Mouse (Mus musculus) thymus, postnatal 25 days (tissue): ENCODE data around the gene Slc7a5.

Experiments
- DNase-seq: peaks from one replicate; pipeline ENCODE4 v3.0.0; 2022

The Slc7a5 gene

DNA sequence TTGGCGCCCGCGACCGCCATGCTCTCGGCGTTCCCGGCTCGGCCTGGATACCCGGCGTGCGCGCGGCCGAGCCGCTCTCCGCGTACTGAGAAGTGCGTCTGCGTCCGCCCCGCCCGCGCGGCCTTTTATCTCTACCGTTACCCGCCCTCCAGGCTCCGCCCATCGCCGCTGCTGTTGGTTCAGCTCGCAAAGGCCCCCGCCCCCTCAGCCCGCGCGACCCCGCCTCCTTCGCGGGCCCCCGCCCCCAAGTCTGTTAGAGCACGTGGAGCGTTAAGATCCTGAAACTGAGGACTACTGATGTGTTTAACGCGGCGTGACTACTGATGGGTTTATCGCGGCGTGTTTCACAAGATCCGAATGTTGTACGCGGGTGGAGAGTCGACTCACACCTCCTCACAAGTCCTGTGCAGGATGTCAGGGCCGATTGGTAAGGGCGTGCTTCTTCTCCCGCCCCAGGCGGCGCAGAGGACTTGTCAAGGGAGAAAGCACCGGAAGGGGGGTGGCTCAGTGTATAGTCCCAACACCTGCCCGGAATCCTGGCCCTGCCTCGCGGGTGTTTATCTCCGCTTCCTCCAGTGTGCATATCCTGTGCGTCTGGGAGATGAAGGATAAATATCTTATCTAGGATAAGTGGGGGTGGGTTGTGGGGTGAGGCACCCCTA, at the start of gene Slc7a5:
Slc7a5 (minus strand) TSS at position 108 of the 662 bp plus-strand sequence.
- peak; percentile 98 for DNase-seq

DNA sequence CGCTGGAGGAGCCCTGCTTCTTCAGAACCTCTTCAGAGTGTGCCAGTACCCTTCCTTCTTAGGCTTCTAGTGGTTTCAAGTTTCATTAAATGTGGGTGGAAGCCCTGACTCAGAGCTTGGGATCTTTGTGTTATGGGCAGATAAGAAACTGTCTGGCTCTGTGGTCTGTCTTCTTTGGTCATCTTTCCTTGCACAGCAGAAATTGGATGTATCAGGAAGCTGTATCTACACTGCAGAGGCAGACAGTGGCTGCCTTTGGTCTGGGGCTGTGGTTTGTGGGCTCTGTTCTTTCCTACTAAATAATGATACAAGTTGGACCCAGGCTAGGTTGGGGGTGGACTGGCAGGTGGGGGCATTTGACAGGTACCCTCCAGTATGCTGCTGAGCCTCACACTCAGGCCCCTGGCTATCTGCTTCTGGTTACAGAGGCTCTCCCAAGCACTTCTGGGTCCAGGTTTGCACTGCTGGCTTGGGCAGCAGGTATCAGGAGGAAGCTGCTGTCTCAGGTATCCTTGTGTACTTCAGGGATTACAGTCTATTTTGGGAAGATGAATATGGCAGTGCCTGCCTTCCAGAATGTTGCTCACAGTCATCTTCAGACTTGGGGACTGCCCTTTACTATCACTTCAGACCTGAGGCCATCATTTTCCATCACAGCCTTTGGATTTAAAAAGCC, 48.5 kb upstream of the Slc7a5 start:
- no peak for DNase-seq

DNA sequence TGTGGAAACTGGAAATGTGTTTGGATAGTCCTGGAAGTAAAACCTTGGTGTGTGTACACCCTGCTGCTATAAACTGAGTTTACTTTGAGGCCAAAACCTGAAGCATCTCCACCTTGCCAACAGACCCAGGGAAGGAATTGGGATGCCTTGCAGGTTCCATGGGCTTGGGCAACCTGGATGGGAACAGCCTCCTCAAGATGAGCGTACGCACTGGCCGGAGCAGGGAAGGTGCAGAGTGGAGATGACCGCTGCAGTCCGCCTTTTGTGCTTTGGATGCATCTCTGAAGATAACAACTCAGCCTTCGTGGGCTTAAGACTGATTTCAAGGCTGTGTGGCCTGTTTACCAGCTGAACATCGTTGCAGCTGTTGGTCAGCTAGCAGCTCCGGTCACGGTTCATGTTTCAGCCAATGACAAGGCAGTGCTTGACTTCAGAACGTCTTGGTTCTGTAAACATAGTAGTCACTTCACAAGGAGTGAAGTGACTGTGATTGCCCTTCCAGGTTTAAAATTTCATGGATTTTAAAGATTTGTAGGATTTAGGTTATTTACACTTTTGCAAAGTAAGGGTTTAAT, 47.6 kb upstream of the Slc7a5 start:
- no peak for DNase-seq

DNA sequence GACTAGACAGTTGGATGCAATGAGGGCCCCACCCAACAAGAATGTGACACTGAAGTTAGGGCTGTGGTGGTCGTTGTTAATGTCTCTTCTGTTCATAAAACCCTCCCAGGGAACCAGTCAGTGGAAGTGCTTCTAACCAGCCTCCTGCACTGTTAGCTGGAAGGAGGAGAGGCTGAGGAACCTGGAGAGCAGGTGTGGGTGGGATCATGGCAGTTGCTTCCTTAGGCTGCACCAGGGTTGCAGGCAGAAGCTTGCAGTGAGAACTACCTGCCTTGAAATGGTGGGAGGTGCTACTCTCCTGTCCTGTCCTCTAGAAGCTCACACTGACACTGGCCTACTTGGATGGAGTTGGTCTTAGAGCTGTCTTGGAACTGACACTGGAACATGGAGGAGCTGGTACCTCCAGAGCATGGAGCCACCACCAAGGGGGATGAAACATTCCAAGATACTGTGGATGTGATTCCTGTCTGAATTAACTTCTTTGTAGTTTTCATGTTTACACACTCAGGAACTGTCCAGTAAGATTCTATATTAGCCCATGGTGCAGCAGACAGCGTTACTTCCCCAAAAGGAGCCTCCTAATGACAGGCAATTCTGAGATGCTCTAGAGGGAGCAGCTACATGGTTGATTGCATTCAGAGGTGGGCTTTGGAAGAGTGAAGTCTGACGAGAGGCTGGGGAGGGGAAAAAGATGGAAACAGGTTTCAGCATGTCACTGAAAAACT, 46.5 kb upstream of the Slc7a5 start:
- no peak for DNase-seq

DNA sequence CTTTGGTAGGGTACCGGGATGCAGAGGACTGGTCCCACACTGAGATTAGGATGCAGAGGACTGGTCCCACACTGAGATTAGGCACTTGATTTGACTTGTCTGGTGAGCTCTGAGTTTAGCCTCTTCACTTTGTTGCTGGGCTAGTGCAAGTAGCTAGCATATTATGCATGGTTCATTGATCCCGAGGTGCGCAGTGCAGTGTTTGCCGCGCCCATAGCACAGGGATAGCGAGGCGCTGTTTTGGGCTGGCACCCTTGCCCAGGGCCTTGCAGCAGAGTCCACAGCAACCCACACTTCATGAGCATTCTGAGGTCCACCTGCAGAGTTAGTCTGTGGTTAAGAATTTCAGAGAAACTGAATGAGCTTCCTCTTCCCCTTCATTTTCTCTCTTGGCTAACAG, 45.3 kb upstream of the Slc7a5 start:
- DNase-seq = no peak

DNA sequence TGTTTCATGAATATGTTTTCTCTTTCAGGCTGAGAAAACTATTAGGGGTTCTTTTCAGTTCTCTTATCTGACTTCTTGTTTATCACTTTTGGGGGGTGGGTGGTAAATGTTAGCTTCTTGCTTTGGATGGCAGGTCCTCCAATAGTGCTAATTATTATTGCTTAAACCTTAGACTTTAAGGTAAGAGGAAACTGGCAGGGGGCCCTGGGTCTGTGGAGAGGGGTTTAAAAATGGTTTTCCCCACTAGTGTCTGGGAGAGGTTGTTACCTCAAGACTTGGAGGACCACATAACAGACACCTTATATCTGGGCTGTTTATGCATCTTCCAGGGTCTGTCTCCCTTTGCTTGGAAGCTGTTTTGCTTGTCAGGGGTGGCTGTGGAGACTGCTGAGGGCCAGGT, 44.6 kb upstream of the Slc7a5 start:
- no peak for DNase-seq

DNA sequence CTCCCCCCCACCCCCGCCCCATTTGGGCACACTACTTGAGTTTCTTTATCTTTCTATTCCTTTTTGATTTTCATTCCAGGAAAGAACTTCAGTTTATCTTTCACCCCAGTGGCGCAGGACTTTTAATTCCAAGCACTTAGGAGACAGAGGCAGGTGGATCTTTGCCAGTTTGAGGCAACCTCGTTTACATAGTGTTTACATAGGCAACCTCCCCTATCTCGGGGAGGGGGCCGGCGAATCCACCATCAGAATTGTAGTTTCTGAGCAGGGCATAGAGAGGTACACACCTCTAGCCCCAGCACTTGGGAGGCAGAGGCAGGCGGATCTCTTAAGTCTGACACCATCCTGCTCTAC, 44.1 kb upstream of the Slc7a5 start:
- DNase-seq = no peak

DNA sequence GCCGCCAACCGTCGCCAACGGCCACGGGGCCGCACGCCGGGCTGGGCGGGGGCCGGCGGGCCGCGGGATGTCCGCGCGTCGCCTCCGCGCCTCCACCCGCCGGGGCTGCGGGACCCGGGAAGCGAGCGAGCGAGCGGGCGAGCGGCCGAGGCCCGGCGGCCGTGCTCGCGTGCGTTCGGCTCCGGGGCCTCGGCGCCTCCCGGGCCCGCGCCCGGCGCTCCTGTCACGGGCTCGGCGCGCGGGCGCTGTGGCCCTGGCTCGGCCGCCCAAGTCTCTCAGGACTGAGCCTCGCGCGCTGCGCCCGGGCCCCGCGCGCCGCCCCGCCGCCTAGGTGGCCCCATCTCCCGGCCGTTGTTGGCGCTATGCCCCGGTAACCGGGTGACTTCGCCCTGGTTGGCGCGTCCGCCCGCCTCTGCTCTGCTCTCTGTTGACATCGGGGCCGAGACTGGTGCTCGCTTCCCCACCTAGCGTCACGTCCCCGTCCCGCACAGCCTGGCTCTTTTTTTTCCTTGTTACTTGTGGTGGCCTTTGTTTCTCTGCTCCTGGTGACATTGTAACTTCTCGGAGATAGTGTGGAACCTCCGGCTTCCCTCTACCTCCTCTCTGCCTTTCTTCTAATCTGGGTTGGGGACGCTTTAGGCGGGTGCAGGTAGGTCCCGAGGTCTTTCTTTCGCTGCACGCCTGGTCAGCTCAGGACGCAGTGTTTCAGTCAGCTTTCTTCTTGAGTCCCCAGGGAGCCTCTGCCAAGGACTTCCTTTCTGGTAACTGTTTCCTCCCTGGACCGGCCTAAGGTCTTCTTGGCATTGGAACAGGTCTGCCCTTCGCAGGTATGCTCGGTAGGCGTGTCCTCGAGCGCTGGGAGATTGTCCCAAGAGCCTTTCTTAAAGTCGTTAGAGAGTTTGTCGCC, 43.5 kb upstream of the Slc7a5 start:
- DNase-seq = peak; percentile 69

DNA sequence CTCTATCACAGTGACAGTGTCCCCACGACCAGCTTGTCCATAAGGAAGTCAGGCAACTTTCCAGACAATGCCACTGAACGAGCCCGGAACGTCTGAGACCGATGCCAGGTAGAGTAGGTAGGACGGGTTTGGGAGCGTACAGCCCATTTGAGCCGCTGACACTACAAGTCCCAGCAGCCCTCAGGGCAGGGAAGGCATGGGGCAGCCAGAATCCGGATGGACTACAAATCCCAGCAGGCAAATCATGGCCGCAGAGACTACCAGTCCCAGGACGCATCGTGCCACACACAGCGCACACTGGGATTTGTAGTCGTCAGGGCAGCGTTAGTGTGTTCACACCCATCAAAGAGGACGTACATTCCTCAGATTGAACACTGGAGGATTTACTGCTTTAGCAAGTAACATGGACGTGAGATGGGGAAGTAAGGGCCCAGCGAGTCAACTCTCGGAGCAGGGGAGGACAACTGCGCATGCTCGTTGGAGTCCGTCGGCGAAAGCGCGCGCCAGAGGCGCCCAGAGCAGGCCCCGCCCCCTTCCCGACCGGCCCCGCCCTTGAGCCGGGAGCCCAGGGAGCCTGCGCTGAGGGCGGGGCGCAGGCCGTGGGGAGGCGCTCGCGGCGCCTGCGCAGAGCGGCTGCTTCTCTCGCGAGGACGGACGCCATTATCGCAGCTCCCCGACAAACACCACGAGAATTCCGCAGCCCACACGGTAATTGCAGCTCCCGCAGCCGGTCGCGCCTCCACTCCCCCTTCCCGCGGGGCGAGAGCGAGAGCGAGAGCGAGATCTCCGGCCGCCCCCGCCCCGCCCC, 42.7 kb upstream of the Slc7a5 start:
- DNase-seq = peak; percentile 99

DNA sequence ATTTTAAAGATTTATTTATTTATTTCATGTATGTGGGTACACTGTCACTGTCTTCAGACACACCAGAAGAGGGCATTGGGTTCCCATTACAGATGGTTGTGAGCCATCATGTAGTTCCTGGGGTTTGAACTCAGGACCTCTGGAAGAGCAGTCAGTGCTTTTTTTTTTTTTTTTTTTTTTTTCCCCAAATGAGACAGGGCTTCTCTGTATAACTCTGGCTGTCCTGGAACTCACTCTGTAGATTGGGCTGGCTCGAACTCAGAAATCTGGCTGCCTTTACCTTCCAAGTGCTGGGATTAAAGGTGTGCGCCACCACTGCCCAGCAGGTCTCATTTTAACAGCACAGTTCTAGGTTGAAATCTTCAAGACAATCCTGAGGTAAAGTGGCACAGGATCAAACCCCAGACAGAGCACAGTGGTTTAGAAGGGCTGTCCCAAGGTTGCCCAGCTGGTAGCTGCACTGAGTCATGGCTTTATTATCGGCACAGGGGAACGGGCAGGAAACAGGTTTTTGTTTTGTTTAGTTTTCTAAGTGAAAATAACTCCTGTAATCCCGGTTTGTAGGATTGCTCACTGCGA, 41.8 kb upstream of the Slc7a5 start, which contains the start of gene Banp:
Banp (plus strand) TSS at position 529 of the 579 bp plus-strand sequence.
- no peak for DNase-seq

DNA sequence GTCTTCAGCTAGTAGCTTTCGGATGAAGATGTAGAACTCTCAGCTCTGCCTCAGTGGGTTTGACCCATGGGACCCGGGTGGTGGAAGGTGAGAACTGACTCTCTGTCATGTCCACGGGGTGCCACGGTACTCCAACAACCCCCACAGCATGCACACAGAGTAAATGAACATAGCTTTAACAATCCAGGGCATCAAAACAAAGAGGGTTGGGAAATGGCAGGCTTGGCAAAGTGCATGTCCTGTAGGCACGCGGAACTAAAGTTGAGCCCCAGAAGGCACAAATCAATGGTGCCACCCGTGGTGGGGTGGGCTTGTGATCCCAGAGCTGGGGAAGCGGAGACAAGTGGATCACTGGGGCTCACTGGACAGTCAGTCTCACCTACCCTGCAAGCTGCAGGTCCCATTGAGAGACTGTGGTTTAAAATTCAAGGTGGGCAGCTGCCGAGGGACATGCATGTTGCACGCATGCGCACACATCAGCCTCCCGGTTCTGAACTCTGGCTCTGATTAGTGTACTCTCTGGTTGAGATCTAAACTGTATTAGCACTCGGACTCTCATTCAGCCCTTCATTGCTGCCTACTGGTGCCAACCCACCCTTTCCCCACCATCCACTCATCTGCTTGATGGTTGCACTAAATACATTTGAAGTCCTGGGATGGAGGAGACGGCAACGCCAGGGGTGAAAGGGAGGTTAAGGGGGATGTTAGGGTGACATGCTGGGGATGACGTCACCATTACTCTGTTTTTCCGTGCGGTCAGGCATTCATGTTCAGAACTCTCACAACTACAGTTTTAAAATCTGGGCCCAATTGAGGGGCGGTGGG, 41.0 kb upstream of the Slc7a5 start:
- peak; percentile 22 for DNase-seq

DNA sequence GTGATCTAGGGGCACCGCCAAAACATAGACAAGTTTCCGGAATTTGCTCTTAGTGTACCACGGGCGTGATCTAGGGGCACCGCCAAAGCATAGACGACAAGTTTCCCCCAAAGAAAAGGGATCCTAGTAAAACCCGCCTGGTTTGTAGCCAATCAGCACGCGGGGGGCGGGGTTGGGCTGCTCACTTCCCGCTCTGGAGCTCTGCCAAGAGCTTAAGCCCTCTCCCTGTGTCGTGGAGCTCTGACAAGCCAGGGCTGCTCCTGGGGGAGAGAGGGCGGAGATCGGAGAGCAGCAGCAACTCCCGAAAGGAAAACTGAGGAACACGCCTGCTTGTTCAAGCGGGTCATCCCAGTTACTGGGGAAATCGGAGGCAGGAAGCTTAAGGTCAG, 40.3 kb upstream of the Slc7a5 start:
- peak; percentile 90 for DNase-seq

DNA sequence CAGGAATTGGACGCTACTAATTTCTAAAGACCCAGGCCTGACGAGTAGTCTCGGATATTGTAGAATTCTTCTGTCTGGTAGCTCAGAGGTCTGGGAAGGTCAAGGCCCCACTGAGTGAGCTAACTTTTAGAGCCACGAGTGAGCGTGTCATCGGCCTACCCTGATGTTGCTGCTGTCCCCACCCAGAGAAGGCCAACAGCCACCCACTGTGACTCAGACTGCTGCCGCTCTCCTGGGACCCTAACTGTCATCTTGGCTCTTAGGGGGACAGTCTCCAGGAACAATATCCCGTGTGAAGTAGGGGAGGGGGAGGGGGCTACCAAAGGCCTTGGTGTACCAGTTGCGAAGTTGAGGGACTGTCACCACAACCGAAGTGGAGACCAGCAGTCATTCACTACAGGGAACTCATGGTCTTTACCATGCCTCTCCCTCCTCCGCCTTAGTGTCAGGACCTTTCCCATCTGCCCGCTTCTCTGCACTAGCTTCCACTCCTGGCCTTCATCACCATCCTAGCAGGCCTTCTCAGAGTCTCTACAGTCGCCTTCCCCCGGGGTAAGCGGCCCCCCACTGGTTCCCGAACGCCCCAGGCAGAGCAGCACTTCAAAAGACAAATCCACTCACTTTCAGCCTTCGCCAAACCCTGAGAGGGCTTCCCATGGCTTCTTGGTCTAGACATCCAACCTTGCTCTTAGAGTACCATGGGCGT, 39.7 kb upstream of the Slc7a5 start:
- DNase-seq = no peak

DNA sequence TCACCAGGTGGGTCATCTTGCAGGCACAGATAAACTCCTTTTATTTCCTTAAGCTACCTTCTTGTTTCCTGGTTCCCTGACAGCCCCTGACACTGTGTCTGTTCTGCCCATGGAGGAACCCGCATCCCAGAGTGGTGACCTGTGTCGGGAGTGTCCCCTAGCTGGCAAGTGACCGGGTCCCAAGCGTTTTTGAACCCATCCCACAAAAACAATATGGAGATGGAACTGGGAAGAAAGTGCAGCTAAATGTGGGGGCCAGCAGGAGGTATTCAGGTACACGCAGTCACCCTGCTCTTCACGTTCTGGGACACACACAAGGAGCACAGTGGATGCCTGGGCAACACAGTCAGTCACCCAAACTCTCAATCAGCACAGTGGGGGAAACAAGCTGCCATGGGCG, 38.9 kb upstream of the Slc7a5 start:
- no peak for DNase-seq

DNA sequence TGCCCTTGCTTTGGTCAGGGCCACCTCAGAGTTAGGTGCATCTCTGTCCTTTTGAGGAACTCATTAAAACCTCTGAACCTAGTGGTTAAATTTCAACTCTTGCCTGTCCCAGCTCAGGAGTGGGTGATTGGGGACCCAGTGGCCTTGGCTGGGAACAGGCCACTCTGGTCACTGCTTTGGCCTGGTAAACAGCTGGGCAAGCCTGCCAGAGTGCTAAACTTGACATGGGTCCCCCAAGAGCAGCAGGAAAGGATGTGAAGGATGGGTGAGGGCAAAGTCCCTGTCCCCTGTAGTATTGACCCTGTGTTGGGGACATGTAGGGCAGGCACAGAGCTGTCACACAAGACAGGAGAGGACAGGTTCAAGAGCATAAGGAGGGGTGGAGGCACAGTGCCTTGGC, 37.3 kb upstream of the Slc7a5 start, which contains the start of gene Car5a:
Car5a (minus strand) TSS at position 74 of the 400 bp plus-strand sequence.
- DNase-seq = no peak

DNA sequence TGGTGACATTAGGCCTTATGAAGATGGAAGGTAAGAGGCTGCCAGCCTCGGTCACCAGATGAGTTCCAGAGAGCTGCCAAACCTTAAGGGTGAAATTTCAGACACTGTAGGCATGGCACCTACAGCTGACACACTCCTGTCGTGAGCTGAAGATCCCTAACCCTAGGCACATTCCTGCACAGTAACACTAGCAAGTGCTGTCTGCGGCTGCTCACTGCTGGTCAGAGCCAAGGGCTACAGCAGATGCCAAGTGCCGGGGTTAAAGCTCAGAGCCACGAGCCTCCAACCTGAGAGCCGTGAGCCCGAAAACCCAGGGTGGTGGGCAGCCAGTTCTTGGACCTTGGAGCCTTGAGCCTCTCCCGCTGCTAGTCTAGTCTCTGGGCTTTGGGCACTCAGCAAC, 36.2 kb upstream of the Slc7a5 start:
- DNase-seq = no peak

DNA sequence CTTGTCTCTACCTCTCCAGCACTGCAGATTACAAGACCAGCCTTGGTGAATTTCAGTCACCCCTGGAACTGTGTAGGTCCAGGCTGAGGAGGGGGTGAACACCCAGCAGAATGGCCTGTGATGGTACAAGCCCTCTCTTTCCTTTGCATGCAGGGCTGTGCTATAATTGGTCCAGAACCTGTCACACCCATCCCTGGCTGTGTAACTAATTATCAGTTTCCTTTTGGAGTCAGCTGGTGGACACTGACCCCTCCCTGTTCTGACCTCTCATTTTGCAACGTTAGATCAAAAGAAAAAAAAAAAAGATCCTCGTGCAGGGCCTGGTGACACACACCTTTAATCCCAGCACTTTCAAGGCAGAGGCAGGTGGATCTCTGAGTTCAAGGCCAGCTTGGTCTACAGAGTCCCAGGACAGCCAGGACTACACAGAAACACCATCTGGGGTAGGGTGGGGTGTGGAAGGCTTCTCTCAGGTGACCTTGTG, 35.6 kb upstream of the Slc7a5 start:
- DNase-seq = no peak

DNA sequence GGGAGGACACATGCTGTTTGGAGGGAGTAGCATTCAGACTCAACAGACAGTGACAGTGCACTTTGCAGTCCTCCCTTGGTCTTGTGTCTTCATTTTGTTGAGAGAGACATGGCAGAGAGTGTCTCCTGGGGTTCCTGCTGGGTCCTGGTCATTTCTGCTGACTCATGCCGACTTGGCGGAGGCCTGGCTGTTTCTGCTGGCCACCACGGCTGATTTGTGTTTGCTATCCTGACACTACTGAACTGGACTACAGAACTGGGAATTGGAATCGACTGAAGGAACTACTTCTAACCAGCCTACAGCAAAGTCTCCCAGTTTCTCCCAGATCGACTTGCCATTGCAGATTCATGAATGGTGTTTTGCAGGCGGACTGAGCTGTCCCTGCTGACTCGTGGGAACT, 31.2 kb upstream of the Slc7a5 start:
- DNase-seq = no peak

DNA sequence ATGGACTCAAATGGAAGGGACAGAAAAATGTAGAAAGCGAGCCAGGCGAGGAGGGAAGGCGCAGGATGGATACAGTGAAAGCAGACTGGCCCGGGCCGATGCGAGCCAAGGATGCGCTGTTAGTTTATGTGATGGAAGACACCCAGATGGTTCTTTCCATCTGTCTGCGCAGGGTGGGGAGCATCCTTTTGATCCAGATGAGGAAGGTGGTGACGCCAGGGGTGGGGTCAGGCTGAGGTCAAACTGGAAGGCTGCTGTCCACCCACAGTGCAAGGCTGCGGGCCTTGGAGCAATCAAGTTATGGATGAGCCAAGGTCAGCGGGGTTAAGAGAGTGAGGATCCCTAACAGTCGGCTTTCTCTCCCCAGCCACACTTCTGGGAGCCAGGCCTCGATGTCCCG, 28.9 kb upstream of the Slc7a5 start:
- DNase-seq = no peak
